Mouse (Mus musculus) ES-Bruce4 (cell line): Measurements from ENCODE around the gene A630095N17Rik.

Experiments used
- CTCF ChIP-seq: IDR thresholded peaks from one replicate; pipeline ENCODE4 v1.8.1; 2011; ENCODE audit warnings: low read depth, low read length
- POLR2A ChIP-seq: IDR thresholded peaks from one replicate; pipeline ENCODE4 v1.8.1; 2011; ENCODE audit warnings: low read length; ENCODE audit not compliant: insufficient read depth

GRCm38 (mm10) chr1:75252308-75252707 is 20.4 kb upstream of the A630095N17Rik start:
- TF ChIP-seq CTCF (no peak), POLR2A (no peak)
